8 mouse cellular contexts compared by ENCODE assay signal in the genomic region with DNA sequence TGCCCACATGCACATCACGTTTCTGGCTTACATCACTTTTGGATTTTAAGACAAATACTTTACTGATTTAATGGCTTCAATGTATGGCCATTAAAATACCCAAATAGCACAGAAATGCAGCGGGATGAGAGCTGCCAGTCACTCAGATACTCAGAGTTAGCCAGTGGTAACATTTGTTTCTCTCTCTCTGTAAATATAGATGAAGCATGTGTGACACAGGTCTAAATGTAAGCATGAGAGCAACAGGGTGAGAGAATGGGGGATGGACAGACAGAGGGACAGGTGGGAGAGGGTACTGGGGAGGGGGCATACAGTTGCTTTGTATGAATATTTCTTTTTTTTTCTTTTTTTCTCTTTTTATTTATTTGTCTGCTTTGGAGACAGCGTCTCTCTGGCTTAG. TPM values are rescaled to one million over a fixed set of nuclear protein-coding genes. Genes with fewer than 3 reads are reported as not detected.
DNase-seq lines count a peak whose midpoint lies in the region; ATAC-seq and TF ChIP-seq lines count a peak whose summit lies in the region.
"Not testable (repeated sequence)": the region's sequence is repeated elsewhere in the genome, so short reads cannot be mapped to it uniquely, and the experiment has no call there.

No protein-coding gene starts in this region.

- H3K4me2 ChIP-seq in liver, embryonic 11.5 days; liver, embryonic 13.5 days; liver, embryonic 14.5 days (ENCODE audit: low read depth); liver, embryonic 15.5 days; liver, embryonic 16.5 days (ENCODE audit: low read depth, low read length); midbrain, embryonic 11.5 days: not testable (repeated sequence)
- H3K4me2 ChIP-seq in liver, embryonic 12.5 days = peak overlapping the region; percentile 87; the same call in 1 of the 2 replicates

- WGBS in liver, embryonic 11.5 days = 90% methylated on average over 3 of the region's 3 CpGs
- WGBS in liver, embryonic 12.5 days (ENCODE audit: insufficient replicate concordance) = 68% methylated on average over 3 of the region's 3 CpGs
- 87% methylated on average over 3 of the region's 3 CpGs for WGBS in liver, embryonic 13.5 days (ENCODE audit: insufficient replicate concordance)
- WGBS in liver, embryonic 14.5 days (ENCODE audit: insufficient replicate concordance) = 83% methylated on average over 3 of the region's 3 CpGs
- WGBS in liver, embryonic 15.5 days (ENCODE audit: insufficient replicate concordance) = 81% methylated on average over 3 of the region's 3 CpGs
- WGBS in liver, embryonic 16.5 days (ENCODE audit: insufficient replicate concordance) = 72% methylated on average over 3 of the region's 3 CpGs
- WGBS in midbrain, embryonic 11.5 days = 75% methylated on average over 3 of the region's 3 CpGs

- not testable (repeated sequence) for TF ChIP-seq EP300 in liver, embryonic 14.5 days (IDR thresholded peaks at IDR 0.05; ENCODE audit: low read depth)

- not testable (repeated sequence) for H3K4me3 ChIP-seq in liver, embryonic 11.5 days (ENCODE audit: low read depth, low read length); liver, embryonic 12.5 days; liver, embryonic 13.5 days (replicated peaks); liver, embryonic 14.5 days (ENCODE audit: insufficient read depth in 1 of 2, low read depth in 2 of 2, low read length in 2 of 2); liver, embryonic 15.5 days (replicated peaks); liver, embryonic 16.5 days (ENCODE audit: low read depth, low read length); midbrain, embryonic 11.5 days (ENCODE audit: low read depth, low read length)

- not testable (repeated sequence) for TF ChIP-seq CTCF in liver, embryonic 14.5 days (IDR thresholded peaks at IDR 0.05; ENCODE audit: low read depth)

- not testable (repeated sequence) for H3K9me3 ChIP-seq in liver, embryonic 11.5 days (ENCODE audit: control insufficient read depth, low read length); liver, embryonic 12.5 days (replicated peaks); liver, embryonic 13.5 days (replicated peaks); liver, embryonic 14.5 days (ENCODE audit: control insufficient read depth, low read length); liver, embryonic 15.5 days (replicated peaks); liver, embryonic 16.5 days (replicated peaks; ENCODE audit: control insufficient read depth, low read length); midbrain, embryonic 11.5 days (ENCODE audit: control insufficient read depth, low read length)

- peak overlapping the region; percentile 7; the same call in 1 of the 2 replicates for H3K27ac ChIP-seq in liver, embryonic 11.5 days (ENCODE audit: low read depth, low read length)
- peak overlapping the region; percentile 68 for H3K27ac ChIP-seq in liver, embryonic 12.5 days
- H3K27ac ChIP-seq in liver, embryonic 13.5 days = 0 out of 2 replicates have a peak overlapping the region, but pooled peaks have one; percentile 54
- H3K27ac ChIP-seq in liver, embryonic 14.5 days = peak overlapping the region; percentile 21; the same call in 1 of the 2 replicates
- H3K27ac ChIP-seq in liver, embryonic 15.5 days (replicated peaks) = peak overlapping the region; percentile 29; the same call in 1 of the 2 replicates
- H3K27ac ChIP-seq in liver, embryonic 16.5 days (ENCODE audit: low read length) = peak overlapping the region; percentile 48; the same call in 1 of the 2 replicates
- not testable (repeated sequence) for H3K27ac ChIP-seq in midbrain, embryonic 11.5 days (ENCODE audit: low read depth, low read length)

- not testable (repeated sequence) for ATAC-seq in liver, embryonic 11.5 days (replicated peaks; ENCODE audit: low FRiP score); liver, embryonic 12.5 days; liver, embryonic 13.5 days (ENCODE audit: low read depth); liver, embryonic 14.5 days (ENCODE audit: insufficient read depth); liver, embryonic 15.5 days (ENCODE audit: insufficient read depth); liver, embryonic 16.5 days (ENCODE audit: low read depth); midbrain, embryonic 11.5 days (ENCODE audit: low FRiP score)

- H3K4me1 ChIP-seq in liver, embryonic 11.5 days (replicated peaks; ENCODE audit: control insufficient read depth, insufficient read depth, low read length) = peaks cover 20% of the 10 kb centered on the region
- peaks cover 37% of the 10 kb centered on the region for H3K4me1 ChIP-seq in liver, embryonic 12.5 days
- peaks cover 30% of the 10 kb centered on the region for H3K4me1 ChIP-seq in liver, embryonic 13.5 days (replicated peaks)
- peaks cover 13 to 25% of the 10 kb centered on the region in 2 experiments for H3K4me1 ChIP-seq in liver, embryonic 14.5 days (replicated peaks; ENCODE audit: control insufficient read depth in 2 of 2, insufficient read depth in 2 of 2, low read length in 1 of 2)
- H3K4me1 ChIP-seq in liver, embryonic 15.5 days (replicated peaks) = peaks cover 26% of the 10 kb centered on the region
- peaks cover 24% of the 10 kb centered on the region for H3K4me1 ChIP-seq in liver, embryonic 16.5 days (ENCODE audit: control insufficient read depth, low read depth, low read length)
- H3K4me1 ChIP-seq in midbrain, embryonic 11.5 days (ENCODE audit: control insufficient read depth, insufficient read depth, low read length) = peaks cover 13% of the 10 kb centered on the region

- not testable (repeated sequence) for H3K9ac ChIP-seq in liver, embryonic 11.5 days (ENCODE audit: low read depth, low read length); liver, embryonic 12.5 days; liver, embryonic 13.5 days; liver, embryonic 15.5 days; liver, embryonic 16.5 days (ENCODE audit: low read depth, low read length); midbrain, embryonic 11.5 days (ENCODE audit: low read length)
- H3K9ac ChIP-seq in liver, embryonic 14.5 days (replicated peaks) = peak overlapping the region; percentile 13; the same call in 1 of the 2 replicates

- H3K36me3 ChIP-seq in liver, embryonic 11.5 days (ENCODE audit: control insufficient read depth, insufficient read depth, low read length); liver, embryonic 12.5 days; liver, embryonic 13.5 days; liver, embryonic 14.5 days (replicated peaks; ENCODE audit: control insufficient read depth, insufficient read depth, low read depth); liver, embryonic 15.5 days (replicated peaks); liver, embryonic 16.5 days (ENCODE audit: control insufficient read depth, insufficient read depth); midbrain, embryonic 11.5 days (ENCODE audit: control insufficient read depth, insufficient read depth, low read length): not testable (repeated sequence)

- DNase-seq in heart, adult 11 months = peak; percentile 66
- not testable (repeated sequence) for DNase-seq in liver, embryonic 11.5 days (ENCODE audit: low spot score); liver, embryonic 13.5 days; liver, embryonic 14.5 days (ENCODE audit: low read depth in 3 of 3, low spot score in 3 of 3)
- DNase-seq in midbrain, embryonic 11.5 days (ENCODE audit: low spot score, missing footprints) = peak; percentile 79

- H3K27me3 ChIP-seq in liver, embryonic 11.5 days (replicated peaks; ENCODE audit: control insufficient read depth, insufficient read depth, low read length); liver, embryonic 12.5 days (replicated peaks); liver, embryonic 13.5 days; liver, embryonic 14.5 days (ENCODE audit: control insufficient read depth, insufficient read depth, low read length); liver, embryonic 15.5 days; liver, embryonic 16.5 days (ENCODE audit: control insufficient read depth, insufficient read depth, low read depth, low read length); midbrain, embryonic 11.5 days (ENCODE audit: control insufficient read depth, insufficient read depth, low read length): not testable (repeated sequence)

RNA-seq across cellular contexts. Expression of a gene that starts 2.4 kb away (rescaled TPM):
- polyA plus RNA-seq in liver, embryonic 11.5 days (2014; fragmentation: Nextera tagmentation; extraction: Ambion mirVana) = 97.7 and 100 TPM in 2 replicates
- 88.6 and 88.7 TPM in 2 replicates for polyA plus RNA-seq in liver, embryonic 12.5 days (2016; fragmentation: Nextera tagmentation; extraction: Ambion mirVana)
- 88.0 and 103 TPM in 2 replicates for polyA plus RNA-seq in liver, embryonic 13.5 days (2015; fragmentation: Nextera tagmentation; extraction: Ambion mirVana)
- polyA plus RNA-seq in liver, embryonic 14.5 days (2012; rRNA removed) = 7.8 and 11.7 TPM in 2 replicates
- polyA plus RNA-seq in liver, embryonic 14.5 days (2014; fragmentation: Nextera tagmentation; extraction: Ambion mirVana) = 74.4 and 80.3 TPM in 2 replicates
- 79.7 and 86.7 TPM in 2 replicates for polyA plus RNA-seq in liver, embryonic 15.5 days (2015; fragmentation: Nextera tagmentation; extraction: Ambion mirVana)
- polyA plus RNA-seq in liver, embryonic 16.5 days (2015; fragmentation: Nextera tagmentation; extraction: Ambion mirVana) = 78.8 and 83.3 TPM in 2 replicates
- 91.4 and 92.2 TPM in 2 replicates for polyA plus RNA-seq in midbrain, embryonic 11.5 days (2014; fragmentation: Nextera tagmentation; extraction: Ambion mirVana)

RNA-seq across cellular contexts. Expression of a gene that starts 38.2 kb away (rescaled TPM):
- 3.0 and 3.1 TPM in 2 replicates for polyA plus RNA-seq in liver, embryonic 11.5 days (2014; fragmentation: Nextera tagmentation; extraction: Ambion mirVana)
- polyA plus RNA-seq in liver, embryonic 12.5 days (2016; fragmentation: Nextera tagmentation; extraction: Ambion mirVana) = 3.0 and 3.3 TPM in 2 replicates
- 2.6 and 3.4 TPM in 2 replicates for polyA plus RNA-seq in liver, embryonic 13.5 days (2015; fragmentation: Nextera tagmentation; extraction: Ambion mirVana)
- polyA plus RNA-seq in liver, embryonic 14.5 days (2012; rRNA removed) = 4.0 and 5.4 TPM in 2 replicates
- 3.0 and 4.2 TPM in 2 replicates for polyA plus RNA-seq in liver, embryonic 14.5 days (2014; fragmentation: Nextera tagmentation; extraction: Ambion mirVana)
- polyA plus RNA-seq in liver, embryonic 15.5 days (2015; fragmentation: Nextera tagmentation; extraction: Ambion mirVana) = 3.9 and 4.2 TPM in 2 replicates
- 4.5 and 4.9 TPM in 2 replicates for polyA plus RNA-seq in liver, embryonic 16.5 days (2015; fragmentation: Nextera tagmentation; extraction: Ambion mirVana)
- polyA plus RNA-seq in midbrain, embryonic 11.5 days (2014; fragmentation: Nextera tagmentation; extraction: Ambion mirVana) = 0.06 TPM in 1 of 2 replicates, not detected in the other
